Mouse (Mus musculus) intestine, embryonic 14.5 days (tissue): ENCODE data around the gene Pik3ap1. TPM values are rescaled to one million over a fixed set of nuclear protein-coding genes. Genes with fewer than 3 reads are reported as not detected.

Source experiments
- ATAC-seq: fragments of 200-750 bp; cut with Nextera tagmentation; replicated peaks from 2 replicates; pipeline ENCODE4 v1.8.0; 2017; ENCODE audit warnings: low read depth, moderate number of reproducible peaks, moderate TSS enrichment, moderate library complexity; ENCODE audit not compliant: low FRiP score, low TSS enrichment
- DNase-seq: peaks from one replicate; pipeline ENCODE4 v3.0.0-alpha.2; 2018; ENCODE audit warnings: low spot score
- H3K27ac ChIP-seq: fragments of 300-500 bp; sonication (generic); 2 replicates; pipeline ENCODE4 v1.5.1; 2014; ENCODE audit warnings: low read depth, mild to moderate bottlenecking, control low read depth
- H3K27me3 ChIP-seq: fragments of 300-500 bp; sonication (generic); replicated peaks from 2 replicates; pipeline ENCODE4 v1.6.1; 2014; ENCODE audit warnings: low read length, control low read depth; ENCODE audit not compliant: control insufficient read depth, insufficient read depth
- H3K36me3 ChIP-seq: fragments of 300-500 bp; sonication (generic); 2 replicates; pipeline ENCODE4 v1.6.1; 2014; ENCODE audit warnings: low read length, control low read depth; ENCODE audit not compliant: control insufficient read depth, insufficient read depth
- H3K4me1 ChIP-seq: fragments of 300-500 bp; sonication (generic); replicated peaks from 2 replicates; pipeline ENCODE4 v1.6.1; 2014; ENCODE audit warnings: low read length, control low read depth, mixed read lengths; ENCODE audit not compliant: control insufficient read depth, insufficient read depth
- H3K4me2 ChIP-seq: fragments of 300-500 bp; sonication (generic); 2 replicates; pipeline ENCODE4 v1.6.1; 2014; ENCODE audit warnings: low read length
- H3K4me3 ChIP-seq: fragments of 300-500 bp; sonication (generic); 2 replicates; pipeline ENCODE4 v1.5.1; 2014; ENCODE audit warnings: low read depth, low read length, control low read depth, mixed read lengths
- H3K9ac ChIP-seq: fragments of 300-500 bp; sonication (generic); 2 replicates; pipeline ENCODE4 v1.6.1; 2014; ENCODE audit warnings: mild to moderate bottlenecking, low read length
- H3K9me3 ChIP-seq: fragments of 300-500 bp; sonication (generic); 2 replicates; pipeline ENCODE4 v1.6.1; 2016; ENCODE audit warnings: low read length, control low read depth; ENCODE audit not compliant: control insufficient read depth
- WGBS: fragments of 180-500 bp; shearing (Covaris S2); extraction: QIAGEN DNeasy Blood & Tissue Kit; methylation state at CpG from one replicate; pipeline ENCODE4 v1.1.7; 2014; 5-methylcytosine and 5-hydroxymethylcytosine counted together
- polyA plus RNA-seq: library from polyadenylated mRNA; unstranded; fragments of >200 nt; fragmentation: Nextera tagmentation; extraction: Ambion mirVana; gene quantifications from 2 replicates; pipeline ENCODE4 v1.2.1, GENCODE M21; 2014

The Pik3ap1 gene
- polyA plus RNA-seq, 1 experiment from 2014 or later = 6.9 TPM

GRCm38 (mm10) chr19:41258707-41259106, 126.2 kb downstream of the Pik3ap1 start:
- Histone ChIP-seq H3K9ac (no peak overlapping the region), H3K4me3 (no peak overlapping the region), H3K4me1 (peaks cover 16% of the 10 kb centered on the region), H3K4me2 (no peak overlapping the region), H3K27ac (no peak overlapping the region), H3K9me3 (no peaks in the 10 kb centered on the region), H3K27me3 (no peaks in the 10 kb centered on the region), H3K36me3 (peaks cover 31% of the 10 kb centered on the region)
- WGBS = 41% methylated on average over 2 of the region's 2 CpGs
- DNase-seq (no peak), ATAC-seq (no peak)

GRCm38 (mm10) chr19:41254584-41254983, 130.3 kb downstream of the Pik3ap1 start:
- Histone ChIP-seq H3K27me3 (no peaks in the 10 kb centered on the region), H3K4me3 (no peak overlapping the region), H3K9ac (no peak overlapping the region), H3K4me1 (0 out of 2 replicates have a peak, but pooled peaks cover under 1% of the 10 kb centered on the region), H3K9me3 (no peaks in the 10 kb centered on the region), H3K36me3 (peaks cover 29% of the 10 kb centered on the region), H3K4me2 (no peak overlapping the region), H3K27ac (no peak overlapping the region)
- ATAC-seq = no peak
- no peak for DNase-seq
- 80% methylated on average over 5 of the region's 5 CpGs for WGBS

- H3K4me3 ChIP-seq = no peak overlapping the region
- no peak overlapping the region for H3K9ac ChIP-seq
- no peaks in the 10 kb centered on the region for H3K9me3 ChIP-seq
- no peak for ATAC-seq
- no peak overlapping the region for H3K27ac ChIP-seq
- no peaks in the 10 kb centered on the region for H3K27me3 ChIP-seq
- no peak overlapping the region for H3K4me2 ChIP-seq
- 48% methylated on average over 4 of the region's 4 CpGs for WGBS
- H3K4me1 ChIP-seq = 0 out of 2 replicates have a peak, but pooled peaks cover 4% of the 10 kb centered on the region
- H3K36me3 ChIP-seq = peaks cover 53% of the 10 kb centered on the region
- no peak for DNase-seq
Measured at GRCm38 (mm10) chr19:41248968-41249367, 135.9 kb downstream of the Pik3ap1 start.

- 88% methylated on average over 3 of the region's 3 CpGs for WGBS
- no peak overlapping the region for H3K9ac ChIP-seq
- 0 out of 2 replicates have a peak, but pooled peaks cover 4% of the 10 kb centered on the region for H3K4me1 ChIP-seq
- no peak for ATAC-seq
- no peak overlapping the region for H3K4me2 ChIP-seq
- H3K36me3 ChIP-seq = peaks cover 51% of the 10 kb centered on the region
- no peak overlapping the region for H3K4me3 ChIP-seq
- no peaks in the 10 kb centered on the region for H3K27me3 ChIP-seq
- no peak overlapping the region for H3K27ac ChIP-seq
- DNase-seq = no peak
- no peaks in the 10 kb centered on the region for H3K9me3 ChIP-seq
Measured at GRCm38 (mm10) chr19:41248271-41248670, 136.6 kb downstream of the Pik3ap1 start.

GRCm38 (mm10) chr19:41246271-41246670, 138.6 kb downstream of the Pik3ap1 start:
- DNase-seq (no peak), ATAC-seq (no peak)
- no peak overlapping the region for H3K27ac ChIP-seq
- no peak overlapping the region for H3K9ac ChIP-seq
- H3K27me3 ChIP-seq = no peaks in the 10 kb centered on the region
- no peaks in the 10 kb centered on the region for H3K9me3 ChIP-seq
- H3K4me2 ChIP-seq = no peak overlapping the region
- 77% methylated on average over 4 of the region's 4 CpGs for WGBS
- 0 out of 2 replicates have a peak, but pooled peaks cover 4% of the 10 kb centered on the region for H3K4me1 ChIP-seq
- peaks cover 70% of the 10 kb centered on the region for H3K36me3 ChIP-seq
- H3K4me3 ChIP-seq = no peak overlapping the region

- Histone ChIP-seq H3K4me3 (no peak overlapping the region), H3K4me1 (0 out of 2 replicates have a peak, but pooled peaks cover 3% of the 10 kb centered on the region), H3K4me2 (no peak overlapping the region), H3K9me3 (no peaks in the 10 kb centered on the region), H3K36me3 (peaks cover 80% of the 10 kb centered on the region), H3K9ac (no peak overlapping the region), H3K27me3 (no peaks in the 10 kb centered on the region), H3K27ac (no peak overlapping the region)
- 64% methylated on average over 6 of the region's 6 CpGs for WGBS
- DNase-seq (peak; percentile 72), ATAC-seq (no peak)
Measured at GRCm38 (mm10) chr19:41244581-41244980, 140.3 kb downstream of the Pik3ap1 start.

GRCm38 (mm10) chr19:41241997-41242396, 142.9 kb downstream of the Pik3ap1 start:
- peaks cover 83% of the 10 kb centered on the region for H3K36me3 ChIP-seq

GRCm38 (mm10) chr19:41233698-41234097, 151.2 kb downstream of the Pik3ap1 start:
- no peaks in the 10 kb centered on the region for H3K4me1 ChIP-seq
- H3K9ac ChIP-seq = no peak overlapping the region
- no peak overlapping the region for H3K27ac ChIP-seq
- WGBS = 94% methylated on average over 4 of the region's 4 CpGs
- DNase-seq = no peak
- H3K4me3 ChIP-seq = no peak overlapping the region
- no peak overlapping the region for H3K4me2 ChIP-seq
- H3K9me3 ChIP-seq = no peaks in the 10 kb centered on the region
- ATAC-seq = no peak
- H3K27me3 ChIP-seq = no peaks in the 10 kb centered on the region
- peaks cover 88% of the 10 kb centered on the region for H3K36me3 ChIP-seq

More at GRCm38 (mm10) chr19:41241997-41242396, 142.9 kb downstream of the Pik3ap1 start:
- DNase-seq = no peak
- no peaks in the 10 kb centered on the region for H3K9me3 ChIP-seq
- no peak overlapping the region for H3K4me2 ChIP-seq
- no peak for ATAC-seq
- 90% methylated on average over 5 of the region's 5 CpGs for WGBS
- H3K27me3 ChIP-seq = no peaks in the 10 kb centered on the region
- H3K4me3 ChIP-seq = no peak overlapping the region
- no peaks in the 10 kb centered on the region for H3K4me1 ChIP-seq
- no peak overlapping the region for H3K9ac ChIP-seq
- no peak overlapping the region for H3K27ac ChIP-seq
